Mouse (Mus musculus): ENCODE results near the gene Ddhd1.

DNA sequence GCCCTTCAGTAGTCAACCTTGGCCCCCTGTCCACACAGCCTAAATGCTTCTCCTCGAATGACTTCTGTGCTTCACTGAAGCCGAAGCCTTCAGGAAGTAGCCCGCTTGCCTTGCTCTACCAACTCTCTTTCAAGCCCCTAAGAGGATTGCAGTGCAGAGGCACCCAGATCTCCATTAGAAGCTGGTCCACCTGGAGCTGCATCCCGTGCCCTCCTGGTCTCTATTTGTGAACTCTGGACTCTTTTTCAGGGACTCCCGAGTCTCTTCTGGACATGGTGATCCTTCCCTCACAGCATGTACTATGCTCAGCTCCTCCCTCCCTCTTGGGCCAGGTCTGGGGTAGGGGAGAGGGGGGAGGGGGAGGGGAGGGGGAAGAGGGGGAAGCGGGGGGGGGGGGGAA is 113.9 kb downstream of the Ddhd1 start:
- TF ChIP-seq CTCF (IDR thresholded peaks at IDR 0.05; ENCODE audit: low read depth) (no peak), EP300 (IDR thresholded peaks at IDR 0.05; ENCODE audit: low read depth) (no peak)
